Mouse (Mus musculus) bone marrow, adult 2 months (tissue): Measurements from ENCODE around the gene Snrpd3.

Experiments used
- CTCF ChIP-seq: fragments of 200-500 bp; IDR thresholded peaks from 2 replicates; pipeline ENCODE4 v1.5.1; 2011; ENCODE audit warnings: low read length, control low read depth; ENCODE audit not compliant: control insufficient read depth, insufficient read depth
- POLR2A ChIP-seq: fragments of 200-500 bp; IDR thresholded peaks from 2 replicates; pipeline ENCODE4 v1.6.1; 2011; ENCODE audit warnings: low read depth, mild to moderate bottlenecking, control low read depth, low read length, borderline replicate concordance; ENCODE audit not compliant: control insufficient read depth

DNA sequence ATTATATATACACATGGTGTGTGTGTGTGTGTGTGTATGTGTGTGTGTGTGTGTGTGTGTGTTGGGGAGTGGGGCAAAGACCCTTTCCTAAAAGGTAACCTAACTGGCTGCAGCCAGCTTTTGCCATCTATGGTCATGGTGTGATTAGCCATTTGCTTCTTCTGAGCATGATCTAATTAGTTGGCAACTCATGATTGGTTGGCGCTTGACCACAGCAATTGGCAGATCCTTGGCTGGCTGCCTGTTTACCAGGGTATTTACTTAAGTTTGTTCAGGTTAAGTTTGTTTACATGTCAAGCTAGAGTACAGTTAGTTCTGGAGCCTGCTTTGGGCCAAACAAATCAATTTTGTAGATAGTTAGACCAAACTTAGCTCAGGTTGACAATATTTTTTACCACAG is 15.7 kb upstream of the Snrpd3 start:
- TF ChIP-seq POLR2A (no peak), CTCF (no peak)
